9 mouse cellular contexts compared by ENCODE assay signal in genomic region chr7:128532441-128533166, GRCm38 (mm10). TPM values are rescaled to one million over a fixed set of nuclear protein-coding genes. Genes with fewer than 3 reads are reported as not detected.
DNase-seq lines count a peak whose midpoint lies in the region; ATAC-seq and TF ChIP-seq lines count a peak whose summit lies in the region.
"Had no signal": no experiment of that assay in that cellular context is flagged by ENCODE, and none has a peak within 500 bp of the region (broad histone marks: within the 10 kb centered on the region; RNA-seq: fewer than 3 reads in every experiment).

No protein-coding gene starts in this region.

- TF ChIP-seq POLR2A in heart, adult 2 months (IDR thresholded peaks at IDR 0.05; ENCODE audit: insufficient read depth, low read depth, low read length), result no peak

- ATAC-seq in heart, postnatal 0 days (ENCODE audit: insufficient read depth, low read depth), result no peak
- ATAC-seq in stomach, embryonic 14.5 days (ENCODE audit: insufficient number of reproducible peaks, insufficient read depth, low FRiP score, low read depth), result no peak
- ATAC-seq in midbrain, embryonic 14.5 days (ENCODE audit: low FRiP score, low TSS enrichment), result no peak
- ATAC-seq: midbrain, embryonic 16.5 days had no signal

- H3K9ac ChIP-seq in heart, adult 2 months (ENCODE audit: low read depth, low read length), result peak overlapping the region; percentile 1; the same call in 1 of the 2 replicates
- H3K9ac ChIP-seq in heart, postnatal 0 days (replicated peaks; ENCODE audit: low read depth, low read length), result 0 out of 2 replicates have a peak overlapping the region, but pooled peaks have one; percentile 27
- no peak overlapping the region for H3K9ac ChIP-seq in stomach, embryonic 14.5 days (replicated peaks; ENCODE audit: low read depth, low read length)
- no peak overlapping the region for H3K9ac ChIP-seq in midbrain, embryonic 14.5 days (replicated peaks; ENCODE audit: low read length)

- no peak for TF ChIP-seq EP300 in heart, adult 2 months (IDR thresholded peaks at IDR 0.05; ENCODE audit: insufficient read depth, low read depth, low read length)
- no peak for TF ChIP-seq EP300 in heart, postnatal 0 days (IDR thresholded peaks at IDR 0.05; ENCODE audit: low read depth)

- peak in 1 of 2 experiments; percentile 37 for DNase-seq in heart, adult 2 months
- DNase-seq in heart, postnatal 25 days (ENCODE audit: low spot score), result no peak
- DNase-seq in lung, postnatal 10 days, result peak; percentile 44
- DNase-seq in lung, adult 18-20 months, result no peak
- peak; percentile 56 for DNase-seq in heart, postnatal 0 days (ENCODE audit: low spot score)
- DNase-seq in thymus, postnatal 25 days, result no peak
- DNase-seq in midbrain, embryonic 14.5 days, result no peak

- WGBS in heart, adult 2 months, result 24% methylated on average over 6 of the region's 6 CpGs
- WGBS in heart, postnatal 0 days, result 43% methylated on average over 6 of the region's 6 CpGs
- WGBS in stomach, embryonic 14.5 days, result 69% methylated on average over 6 of the region's 6 CpGs
- 80% methylated on average over 6 of the region's 6 CpGs for WGBS in midbrain, embryonic 14.5 days

- peaks cover 55% of the 10 kb centered on the region for H3K4me1 ChIP-seq in heart, adult 2 months (ENCODE audit: control insufficient read depth, insufficient read depth, low read length)
- peaks cover 91% of the 10 kb centered on the region for H3K4me1 ChIP-seq in heart, postnatal 0 days (ENCODE audit: control insufficient read depth, insufficient read depth)
- peaks cover 70% of the 10 kb centered on the region for H3K4me1 ChIP-seq in stomach, embryonic 14.5 days (ENCODE audit: control insufficient read depth, insufficient read depth, low read length)
- H3K4me1 ChIP-seq in midbrain, embryonic 14.5 days (ENCODE audit: control insufficient read depth, insufficient read depth, low read length), result peaks cover 35% of the 10 kb centered on the region

- H3K9me3 ChIP-seq in heart, postnatal 0 days (replicated peaks; ENCODE audit: control insufficient read depth, low read length), result no peaks in the 10 kb centered on the region
- H3K9me3 ChIP-seq in stomach, embryonic 14.5 days (ENCODE audit: control insufficient read depth, low read depth, low read length), result no peaks in the 10 kb centered on the region
- H3K9me3 ChIP-seq in midbrain, embryonic 14.5 days (ENCODE audit: control insufficient read depth, low read length), result no peaks in the 10 kb centered on the region

- peak overlapping the region; percentile 93 for H3K27ac ChIP-seq in heart, adult 2 months
- H3K27ac ChIP-seq in heart, postnatal 0 days (ENCODE audit: low read depth), result peak overlapping the region; percentile 73
- peak overlapping the region; percentile 59; the same call in 1 of the 2 replicates for H3K27ac ChIP-seq in stomach, embryonic 14.5 days (ENCODE audit: low read length)
- H3K27ac ChIP-seq in midbrain, embryonic 14.5 days (replicated peaks; ENCODE audit: low read depth, low read length), result no peak overlapping the region

- H3K4me3 ChIP-seq in heart, adult 2 months, result no peak overlapping the region
- no peak overlapping the region for H3K4me3 ChIP-seq in heart, postnatal 0 days (ENCODE audit: low read depth, low read length)
- no peak overlapping the region for H3K4me3 ChIP-seq in stomach, embryonic 14.5 days (ENCODE audit: low read depth, low read length)
- H3K4me3 ChIP-seq in midbrain, embryonic 14.5 days (replicated peaks; ENCODE audit: low read depth, low read length), result no peak overlapping the region

- intact Hi-C loops in heart, adult 2 months (cut with DNase I), result no loop called here
- intact Hi-C loops in heart, postnatal 25 days (cut with DNase I), result no loop called here

- TF ChIP-seq CTCF in heart, adult 2 months (IDR thresholded peaks at IDR 0.05), result no peak
- no peak for TF ChIP-seq CTCF in heart, postnatal 0 days (IDR thresholded peaks at IDR 0.05; ENCODE audit: low read depth)

- no peaks in the 10 kb centered on the region for H3K27me3 ChIP-seq in heart, adult 2 months (ENCODE audit: control insufficient read depth, insufficient read depth, low read length)
- no peaks in the 10 kb centered on the region for H3K27me3 ChIP-seq in heart, postnatal 0 days (ENCODE audit: control insufficient read depth, insufficient read depth, low read length)
- H3K27me3 ChIP-seq in stomach, embryonic 14.5 days (ENCODE audit: control insufficient read depth, insufficient read depth, low read length), result no peaks in the 10 kb centered on the region
- no peaks in the 10 kb centered on the region for H3K27me3 ChIP-seq in midbrain, embryonic 14.5 days (ENCODE audit: control insufficient read depth, insufficient read depth, low read length)

- H3K79me2 ChIP-seq in heart, adult 2 months (replicated peaks; ENCODE audit: control insufficient read depth, insufficient read depth, low read length), result no peaks in the 10 kb centered on the region; the same call in 1 of the 2 replicates

- peaks cover 39% of the 10 kb centered on the region for H3K36me3 ChIP-seq in heart, adult 2 months (ENCODE audit: control insufficient read depth, insufficient read depth, low read length)
- H3K36me3 ChIP-seq in heart, postnatal 0 days (replicated peaks; ENCODE audit: control insufficient read depth, insufficient read depth, low read length), result no peaks in the 10 kb centered on the region
- no peaks in the 10 kb centered on the region for H3K36me3 ChIP-seq in stomach, embryonic 14.5 days (ENCODE audit: control insufficient read depth, insufficient read depth, low read length)
- H3K36me3 ChIP-seq in midbrain, embryonic 14.5 days (ENCODE audit: control insufficient read depth, insufficient read depth, low read length), result no peaks in the 10 kb centered on the region

- no peak overlapping the region for H3K4me2 ChIP-seq in heart, postnatal 0 days (ENCODE audit: low read depth, low read length)
- no peak overlapping the region for H3K4me2 ChIP-seq in stomach, embryonic 14.5 days (replicated peaks; ENCODE audit: low read depth, low read length)
- no peak overlapping the region for H3K4me2 ChIP-seq in midbrain, embryonic 14.5 days (ENCODE audit: low read length)

RNA-seq across cellular contexts. Expression of gene Bag3, which starts 9.2 kb away (rescaled TPM):
- total RNA-seq in heart, adult 2 months (2021), result 100 to 1,000 TPM; 259 to 296 TPM
- 133 and 148 TPM in 2 replicates for polyA plus RNA-seq in heart, adult 2 months (2012; rRNA removed)
- 100 to 1,000 TPM; 220 to 262 TPM for total RNA-seq in heart, postnatal 25 days (2021)
- 60.3 and 75.3 TPM in 2 replicates for total RNA-seq in heart, postnatal 0 days (2014; rRNA removed; ENCODE audit: low replicate concordance)
- 43.8 and 46.3 TPM in 2 replicates for polyA plus RNA-seq in heart, postnatal 0 days (2015; fragmentation: Nextera tagmentation; extraction: Ambion mirVana)
- polyA plus RNA-seq in stomach, embryonic 14.5 days (2014; fragmentation: Nextera tagmentation; extraction: Ambion mirVana), result 18.1 and 19.3 TPM in 2 replicates
- 1.2 and 1.7 TPM in 2 replicates for polyA plus RNA-seq in midbrain, embryonic 14.5 days (2014; fragmentation: Nextera tagmentation; extraction: Ambion mirVana)

Comparison
In these comparisons a context has a peak if more than half of its experiments do, and no peak if none do; other contexts are left out.
1. DNase-seq: peak in lung, postnatal 10 days (single experiment) and heart, postnatal 0 days (single experiment); none in heart, postnatal 25 days (single experiment), lung, adult 18-20 months (0 of 2), thymus, postnatal 25 days (single experiment) and midbrain, embryonic 14.5 days (single experiment).
2. H3K9ac ChIP-seq: peak in heart, adult 2 months (single experiment) and heart, postnatal 0 days (single experiment); none in stomach, embryonic 14.5 days (single experiment) and midbrain, embryonic 14.5 days (single experiment).